Mouse (Mus musculus): ENCODE measurements around the gene Rab44. TPM values are rescaled to one million over a fixed set of nuclear protein-coding genes. Genes with fewer than 3 reads are reported as not detected.
A peak's percentile ranks its signal among the peaks of the same experiment; 100 is the strongest.
"Not testable (repeated sequence)": the region's sequence is repeated elsewhere in the genome, so short reads cannot be mapped to it uniquely, and the experiment has no call there.

The Rab44 gene
- total RNA-seq, 2 experiments from 2014 or later = 34.8 to 38.7 TPM

DNA sequence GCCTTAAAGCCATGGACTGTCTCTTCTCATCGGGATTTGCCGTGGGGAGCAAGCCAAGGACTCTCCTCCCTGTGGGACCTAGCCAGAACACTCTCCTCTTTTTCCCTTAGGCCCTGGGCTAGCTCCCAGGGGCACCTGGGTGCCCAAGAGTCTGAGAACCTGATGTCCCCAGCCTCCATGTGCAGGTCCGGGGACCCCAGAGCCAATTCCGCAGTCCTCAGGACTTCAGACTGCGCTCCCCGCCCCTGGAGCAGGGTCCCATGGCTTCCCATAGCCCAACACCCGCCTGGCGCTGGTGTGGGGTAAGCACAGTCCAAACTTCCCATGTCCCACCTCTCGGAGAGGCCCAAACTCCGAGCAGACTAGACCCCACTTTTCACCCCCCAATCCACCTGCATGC lies 28.7 kb upstream of the Rab44 start:
- no peak for ATAC-seq (replicated peaks; ENCODE audit: low FRiP score, poor library complexity, severe bottlenecking)

DNA sequence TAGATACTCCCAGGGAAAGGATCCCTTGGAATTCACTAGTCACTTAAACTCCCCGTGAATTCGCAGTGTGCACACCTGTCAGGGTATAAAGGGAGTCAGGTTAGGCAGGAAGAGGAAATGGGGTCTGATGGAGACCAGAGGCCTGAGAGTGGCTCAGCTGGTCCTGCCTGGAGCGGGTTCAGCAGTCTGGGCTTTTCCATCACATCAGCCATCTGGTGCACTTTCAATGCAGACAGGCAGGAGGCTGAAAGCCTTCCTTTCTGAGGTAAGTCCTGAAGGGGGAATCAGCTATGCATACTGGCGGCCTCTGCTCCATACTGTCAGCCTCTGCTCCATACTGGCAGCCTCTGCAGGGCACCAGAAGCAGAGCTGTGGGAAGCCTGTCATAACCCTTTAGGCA lies 27.0 kb upstream of the Rab44 start:
- no peak for ATAC-seq (replicated peaks; ENCODE audit: low FRiP score, poor library complexity, severe bottlenecking)

DNA sequence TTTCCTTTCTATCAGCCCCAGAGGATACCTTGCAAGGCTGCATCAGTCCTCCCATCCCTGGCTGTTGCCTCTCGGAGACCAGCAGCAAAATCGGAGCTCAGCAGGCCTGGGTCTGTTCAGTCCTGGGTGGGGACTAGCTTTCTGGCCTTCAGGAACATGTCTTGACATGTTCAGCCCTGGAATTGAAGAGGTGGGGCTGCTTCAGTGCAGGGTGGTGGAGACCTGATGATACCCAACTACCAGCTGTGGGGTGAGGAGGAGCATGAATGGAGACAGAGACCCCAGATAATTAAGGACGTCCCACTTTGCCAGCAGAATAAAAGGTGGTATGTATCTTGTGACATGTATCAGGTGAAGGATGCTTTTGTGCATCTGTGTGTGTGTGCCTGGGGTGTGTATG lies 23.2 kb upstream of the Rab44 start, which contains the start of gene Cdkn1a:
Cdkn1a (plus strand) TSS at position 201 of the 400 bp plus-strand sequence.
- ATAC-seq (replicated peaks; ENCODE audit: low FRiP score, poor library complexity, severe bottlenecking) = no peak

DNA sequence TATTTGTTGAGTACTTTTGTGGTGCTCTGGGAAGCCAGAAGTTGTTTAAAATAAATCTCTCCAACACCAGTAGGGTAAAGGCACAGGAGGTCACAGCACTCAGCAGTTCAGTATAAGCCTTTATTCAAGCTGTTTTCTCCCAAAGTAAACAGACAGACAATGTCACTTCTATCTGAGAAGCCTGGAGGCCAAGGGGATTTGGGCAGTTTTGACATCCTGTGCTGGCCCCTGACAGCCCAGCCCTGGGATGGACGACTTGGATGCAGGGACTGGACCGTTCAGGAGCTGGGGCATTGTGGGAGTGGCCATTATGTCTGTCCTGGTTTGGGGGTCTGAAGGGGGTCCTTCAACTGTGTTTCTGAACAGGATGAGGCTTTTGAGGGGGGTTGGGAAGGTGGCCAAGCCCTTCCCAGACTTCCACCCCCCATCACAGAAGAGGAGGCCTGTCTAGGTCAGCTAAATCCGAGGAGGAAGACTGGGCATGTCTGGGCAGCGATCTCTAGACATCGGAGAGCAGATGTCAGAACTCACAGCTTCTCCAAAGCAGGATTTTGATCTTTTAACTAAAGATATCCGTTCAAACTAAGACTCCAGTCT lies 22.5 kb upstream of the Rab44 start:
- no peak for ATAC-seq (replicated peaks; ENCODE audit: low FRiP score, poor library complexity, severe bottlenecking)

DNA sequence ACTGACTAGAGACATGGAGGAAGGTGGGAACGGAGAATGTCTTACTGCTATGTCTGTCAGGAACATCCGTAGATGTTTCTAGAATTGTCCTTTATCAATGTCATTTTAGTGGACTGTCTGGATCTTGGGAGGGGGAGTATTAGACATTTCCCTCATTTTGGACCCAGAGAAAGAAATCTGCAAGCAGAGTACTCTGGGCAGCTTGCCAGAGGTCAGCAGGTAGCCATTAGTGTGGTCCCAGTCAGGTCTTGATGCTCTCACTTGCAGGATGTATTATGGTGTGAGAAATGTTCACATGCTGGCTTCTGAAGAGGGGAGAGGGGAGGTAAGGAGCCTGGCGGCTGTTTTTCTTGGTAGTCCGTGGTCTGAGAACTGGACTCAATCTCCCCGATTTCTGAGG lies 21.4 kb upstream of the Rab44 start:
- no peak for ATAC-seq (replicated peaks; ENCODE audit: low FRiP score, poor library complexity, severe bottlenecking)

DNA sequence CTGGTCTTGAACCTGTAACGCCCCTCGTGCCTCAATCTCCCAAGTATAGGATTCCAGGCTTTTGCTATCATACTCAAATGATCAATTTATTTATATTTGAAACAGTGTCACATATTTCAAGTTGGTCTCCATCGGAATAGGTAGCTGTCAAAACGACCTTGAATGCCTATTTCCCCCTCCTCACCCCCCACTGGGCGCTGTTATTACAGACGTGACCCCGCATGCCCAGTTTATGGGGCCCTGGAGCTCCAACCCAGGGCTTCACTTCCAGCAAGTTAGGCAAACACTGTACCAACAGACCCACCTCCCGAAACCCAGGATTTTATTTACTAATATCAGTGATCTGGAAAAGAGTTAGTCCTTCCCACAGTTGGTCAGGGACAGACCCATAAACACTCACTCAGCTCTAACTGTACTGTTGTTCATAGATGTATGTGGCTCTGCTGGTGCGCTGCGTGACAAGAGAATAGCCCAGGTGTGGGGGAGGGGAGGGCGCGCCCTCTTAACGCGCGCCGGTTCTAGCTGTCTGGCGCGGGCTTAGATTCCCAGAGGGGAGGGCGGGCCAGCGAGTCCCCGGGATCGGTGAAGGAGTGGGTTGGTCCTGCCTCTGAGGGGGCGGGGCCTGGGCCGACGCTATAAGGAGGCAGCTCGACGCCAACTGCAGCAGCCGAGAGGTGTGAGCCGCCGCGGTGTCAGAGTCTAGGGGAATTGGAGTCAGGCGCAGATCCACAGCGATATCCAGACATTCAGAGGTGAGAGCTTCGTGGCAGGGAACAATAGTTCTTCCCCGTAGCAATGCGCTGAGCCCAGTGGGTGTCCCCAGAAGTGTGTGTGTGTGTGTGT lies 20.6 kb upstream of the Rab44 start:
- peak; percentile 45 for ATAC-seq (replicated peaks; ENCODE audit: low FRiP score, poor library complexity, severe bottlenecking)

DNA sequence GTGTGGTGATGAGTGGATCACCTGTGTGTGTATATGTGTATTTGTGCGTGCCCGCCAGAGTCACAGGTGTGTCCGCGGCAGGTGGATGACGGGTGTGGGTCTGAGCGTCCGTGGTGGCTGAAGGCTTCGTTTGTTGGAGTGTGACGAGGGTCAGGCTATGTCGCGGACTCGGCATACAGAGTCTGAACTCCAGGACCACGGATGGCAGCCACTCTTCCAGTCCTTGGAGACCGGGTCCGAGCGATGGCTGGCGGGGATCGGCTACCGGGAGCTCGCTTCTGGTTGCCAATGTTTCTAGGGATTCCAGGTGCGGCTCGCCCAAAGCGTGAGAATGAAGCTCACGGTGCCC lies 20.0 kb upstream of the Rab44 start:
- ATAC-seq (replicated peaks; ENCODE audit: low FRiP score, poor library complexity, severe bottlenecking) = no peak

DNA sequence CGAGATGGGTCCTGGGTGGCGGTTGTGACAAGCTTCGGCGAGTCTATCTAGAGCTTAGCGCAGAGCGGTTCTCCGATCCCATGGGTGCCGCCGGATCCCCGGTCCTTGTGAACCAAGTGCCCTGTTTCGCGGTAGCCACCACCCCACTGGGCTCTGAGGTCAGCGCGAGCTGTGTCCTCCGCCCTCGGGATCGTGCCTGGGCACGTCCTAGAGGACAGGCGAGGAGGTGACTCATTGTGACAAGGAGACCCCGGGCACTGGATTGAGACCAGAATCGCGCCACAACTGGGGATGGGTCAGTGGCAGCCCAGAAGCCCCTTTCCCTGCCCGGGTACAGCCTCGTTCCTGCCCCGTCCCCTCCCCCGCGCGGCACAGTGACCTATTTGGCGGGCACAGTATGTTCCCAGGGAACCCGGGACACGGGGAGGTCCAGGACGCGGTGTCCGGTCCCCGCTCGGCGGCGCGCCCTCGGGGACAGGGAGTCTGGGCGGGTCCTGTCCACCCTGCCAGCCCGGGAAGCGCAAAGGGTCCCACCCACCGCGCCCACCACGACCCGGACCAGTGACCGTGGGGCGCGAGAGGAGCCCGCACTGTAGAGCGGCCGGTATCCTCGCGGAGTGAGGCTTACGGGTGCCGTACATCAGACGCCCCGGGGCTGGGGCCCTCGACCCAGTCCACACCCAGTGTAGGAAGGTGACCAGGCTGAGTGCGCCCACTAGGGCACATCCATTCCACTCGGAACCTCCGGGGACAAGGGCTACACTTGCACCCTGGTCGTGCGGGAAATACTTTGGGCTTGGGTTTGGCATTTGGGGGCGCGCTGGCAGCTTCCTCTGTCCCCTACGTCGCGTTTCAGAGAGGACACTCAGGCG lies 19.4 kb upstream of the Rab44 start:
- ATAC-seq (replicated peaks; ENCODE audit: low FRiP score, poor library complexity, severe bottlenecking) = 0 out of 2 replicates have a peak, but pooled peaks have one; percentile 24

DNA sequence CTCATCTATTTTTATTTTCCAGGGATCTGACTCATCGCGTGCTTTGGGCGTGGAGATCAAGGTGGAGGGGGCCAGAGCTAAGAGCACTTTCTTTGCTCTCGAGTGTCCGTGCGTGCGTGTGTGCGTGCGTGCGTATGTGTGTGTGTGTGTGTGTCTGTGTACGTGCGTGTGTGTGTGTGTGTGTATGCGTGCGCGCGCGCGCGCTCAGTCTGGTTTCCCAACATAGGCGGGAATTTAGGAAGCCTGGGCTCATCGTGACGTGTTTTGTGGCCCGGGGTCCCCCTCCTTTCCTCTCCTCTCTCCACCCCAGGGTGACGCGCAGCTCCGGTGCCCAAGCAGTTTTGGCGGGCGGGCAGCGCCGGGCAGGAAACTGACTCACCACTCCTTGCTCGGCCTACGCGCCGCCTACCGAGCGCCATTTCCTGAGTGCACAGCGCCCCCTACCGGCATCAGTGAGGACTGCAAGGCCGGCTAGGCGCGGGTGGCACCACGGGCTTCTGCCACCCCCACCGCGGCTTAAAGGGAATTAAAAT lies 18.7 kb upstream of the Rab44 start:
- ATAC-seq (replicated peaks; ENCODE audit: low FRiP score, poor library complexity, severe bottlenecking) = peak; percentile 69

DNA sequence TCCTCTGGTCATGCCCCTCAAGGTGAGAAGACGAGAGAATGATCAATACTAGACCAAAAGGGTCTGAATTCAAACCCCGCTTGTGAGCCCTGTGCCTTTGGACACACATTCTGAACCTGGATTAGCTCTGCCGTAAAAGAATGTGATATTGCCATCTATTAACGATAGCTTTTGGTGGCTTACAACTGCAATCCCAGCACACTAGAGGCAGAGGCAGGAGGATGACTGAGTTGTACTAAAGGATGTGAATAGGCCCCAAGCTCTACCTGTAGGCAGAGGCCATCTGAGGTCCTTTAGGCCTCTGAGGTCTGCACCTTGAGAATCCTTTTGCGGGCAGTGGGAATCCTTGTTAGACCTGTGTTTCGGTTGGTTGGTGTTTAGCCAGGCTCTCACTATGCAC lies 17.7 kb upstream of the Rab44 start:
- ATAC-seq (replicated peaks; ENCODE audit: low FRiP score, poor library complexity, severe bottlenecking) = no peak

DNA sequence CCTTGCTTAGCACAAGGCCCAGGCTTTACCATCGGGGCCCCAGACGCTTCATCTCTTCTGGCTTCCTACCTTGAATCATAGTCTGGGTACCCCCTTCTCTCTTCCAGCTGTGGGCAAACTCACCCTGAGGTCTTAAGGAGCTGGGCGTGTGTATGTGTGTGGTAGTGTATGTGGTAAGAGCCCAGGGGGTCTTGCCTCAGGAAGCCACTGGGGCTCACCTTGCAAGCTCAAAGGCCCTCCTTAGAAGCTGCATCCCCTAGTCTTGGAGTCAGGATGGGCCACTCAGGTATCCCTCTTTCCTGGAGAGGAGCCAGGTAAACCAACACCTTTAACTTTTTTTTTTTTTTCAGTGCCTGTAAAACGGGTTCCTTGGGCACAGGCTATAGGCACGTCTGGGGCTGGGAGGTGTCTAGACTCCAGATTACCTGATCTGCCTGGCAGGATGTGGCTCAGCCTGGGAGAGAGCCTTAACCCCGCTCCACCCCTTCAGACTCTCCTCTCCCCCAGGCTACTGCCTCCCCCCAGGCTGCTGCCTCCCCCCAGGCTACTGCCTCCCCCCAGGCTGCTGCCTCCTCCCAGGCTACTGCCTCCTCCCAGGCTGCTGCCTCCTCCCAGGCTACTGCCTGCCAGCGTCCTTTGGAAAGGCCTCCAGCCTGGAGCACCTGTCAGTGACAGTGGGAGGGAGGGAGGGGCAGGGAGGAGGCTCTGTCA lies 16.9 kb upstream of the Rab44 start:
- no peak for ATAC-seq (replicated peaks; ENCODE audit: low FRiP score, poor library complexity, severe bottlenecking)

DNA sequence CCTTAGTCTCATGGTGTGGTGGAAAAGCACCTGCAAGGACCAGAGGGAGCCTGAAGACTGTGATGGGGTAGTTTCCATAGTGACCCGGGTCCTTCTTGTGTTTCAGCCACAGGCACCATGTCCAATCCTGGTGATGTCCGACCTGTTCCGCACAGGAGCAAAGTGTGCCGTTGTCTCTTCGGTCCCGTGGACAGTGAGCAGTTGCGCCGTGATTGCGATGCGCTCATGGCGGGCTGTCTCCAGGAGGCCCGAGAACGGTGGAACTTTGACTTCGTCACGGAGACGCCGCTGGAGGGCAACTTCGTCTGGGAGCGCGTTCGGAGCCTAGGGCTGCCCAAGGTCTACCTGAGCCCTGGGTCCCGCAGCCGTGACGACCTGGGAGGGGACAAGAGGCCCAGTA lies 15.7 kb upstream of the Rab44 start:
- no peak for ATAC-seq (replicated peaks; ENCODE audit: low FRiP score, poor library complexity, severe bottlenecking)

DNA sequence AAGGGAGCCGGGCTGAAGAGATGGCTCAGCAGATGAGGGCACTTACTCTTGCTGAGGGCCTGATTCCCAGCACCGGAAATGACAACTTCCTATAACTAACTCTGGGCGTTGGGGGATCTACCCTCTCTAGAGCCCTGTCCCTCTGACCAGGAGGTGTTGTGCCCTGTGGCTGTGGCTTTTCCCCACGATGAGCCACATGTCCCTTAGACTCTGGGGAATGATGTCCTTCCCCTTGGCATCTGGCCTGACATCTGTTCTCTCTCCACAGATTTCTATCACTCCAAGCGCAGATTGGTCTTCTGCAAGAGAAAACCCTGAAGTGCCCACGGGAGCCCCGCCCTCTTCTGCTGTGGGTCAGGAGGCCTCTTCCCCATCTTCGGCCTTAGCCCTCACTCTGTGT lies 14.9 kb upstream of the Rab44 start:
- no peak for ATAC-seq (replicated peaks; ENCODE audit: low FRiP score, poor library complexity, severe bottlenecking)

DNA sequence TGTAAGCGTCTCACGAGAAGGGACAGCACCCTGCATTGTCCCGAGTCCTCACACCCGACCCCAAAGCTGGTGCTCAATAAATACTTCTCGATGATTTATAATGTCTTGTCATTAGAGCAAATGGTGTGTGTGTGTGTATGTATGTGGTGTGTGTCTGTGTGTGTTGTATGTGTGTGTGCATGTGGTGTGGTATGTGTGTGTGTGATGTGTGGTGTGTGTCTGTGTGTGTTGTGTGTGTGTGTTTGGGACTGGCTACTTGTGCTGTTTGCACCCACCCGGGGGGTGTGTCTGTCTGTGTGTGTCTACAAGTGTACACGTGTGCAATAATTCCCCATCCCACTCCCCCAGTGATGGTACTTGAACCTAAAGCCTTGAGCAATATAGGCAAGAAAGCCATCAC lies 13.3 kb upstream of the Rab44 start:
- ATAC-seq (replicated peaks; ENCODE audit: low FRiP score, poor library complexity, severe bottlenecking) = no peak

DNA sequence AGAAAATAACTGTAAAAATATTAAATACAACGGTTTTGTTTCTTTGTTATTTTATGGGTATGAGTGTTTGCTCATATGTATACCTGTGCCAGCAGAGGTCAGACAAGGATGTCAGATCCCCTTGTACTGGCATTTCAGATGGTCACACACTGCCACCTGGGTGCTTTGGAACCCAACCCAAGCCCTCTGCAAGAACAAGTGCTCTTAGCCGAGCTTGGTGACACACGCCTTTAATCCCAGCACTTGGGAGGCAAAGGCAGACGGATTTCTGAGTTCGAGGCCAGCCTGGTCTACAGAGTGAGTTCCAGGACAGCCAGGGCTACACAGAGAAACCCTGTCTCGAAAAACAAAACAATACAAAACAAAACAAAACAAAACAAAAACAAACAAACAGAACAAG lies 3.6 kb upstream of the Rab44 start:
- not testable (repeated sequence) for ATAC-seq (replicated peaks; ENCODE audit: low FRiP score, poor library complexity, severe bottlenecking)

DNA sequence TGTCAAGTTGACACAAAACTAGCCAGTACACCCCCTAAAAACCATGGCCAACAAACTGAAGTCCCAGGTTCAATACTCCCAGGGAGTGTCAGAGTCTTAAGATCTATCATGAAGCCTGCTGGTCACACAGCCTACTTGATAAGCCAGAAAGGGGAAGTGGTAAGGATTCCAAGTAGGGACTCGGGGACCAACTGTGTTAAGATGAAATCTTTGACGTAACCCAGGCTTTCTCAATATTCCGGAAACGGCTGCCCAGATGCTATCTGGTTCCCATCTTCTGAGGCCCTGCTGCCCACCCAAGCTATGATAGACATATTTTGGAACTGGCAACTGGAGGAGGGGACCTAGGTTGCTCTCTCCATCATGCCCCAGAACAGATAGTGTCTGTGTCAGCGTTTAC lies 2.6 kb upstream of the Rab44 start:
- ATAC-seq (replicated peaks; ENCODE audit: low FRiP score, poor library complexity, severe bottlenecking) = no peak

DNA sequence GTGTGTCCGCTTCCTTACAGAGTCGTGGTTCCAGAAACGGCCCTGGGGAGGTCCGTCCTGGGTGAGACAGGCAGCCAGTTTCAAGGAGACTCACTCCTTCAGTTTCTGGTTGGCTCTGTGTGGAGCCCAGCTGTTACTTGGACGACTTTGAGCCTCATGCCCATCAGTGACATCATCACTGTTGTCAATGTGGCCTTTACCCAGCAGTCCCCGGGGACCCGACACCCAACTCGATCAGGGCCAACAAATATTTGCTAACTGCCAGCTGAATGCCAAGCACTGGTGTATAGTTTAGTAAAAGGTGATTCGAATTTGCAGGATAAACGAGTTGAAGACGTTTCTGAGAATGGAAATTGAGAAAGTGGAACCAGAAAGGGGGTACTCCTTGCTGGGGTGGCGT lies 2.1 kb downstream of the Rab44 start:
- no peak for ATAC-seq (replicated peaks; ENCODE audit: low FRiP score, poor library complexity, severe bottlenecking)

DNA sequence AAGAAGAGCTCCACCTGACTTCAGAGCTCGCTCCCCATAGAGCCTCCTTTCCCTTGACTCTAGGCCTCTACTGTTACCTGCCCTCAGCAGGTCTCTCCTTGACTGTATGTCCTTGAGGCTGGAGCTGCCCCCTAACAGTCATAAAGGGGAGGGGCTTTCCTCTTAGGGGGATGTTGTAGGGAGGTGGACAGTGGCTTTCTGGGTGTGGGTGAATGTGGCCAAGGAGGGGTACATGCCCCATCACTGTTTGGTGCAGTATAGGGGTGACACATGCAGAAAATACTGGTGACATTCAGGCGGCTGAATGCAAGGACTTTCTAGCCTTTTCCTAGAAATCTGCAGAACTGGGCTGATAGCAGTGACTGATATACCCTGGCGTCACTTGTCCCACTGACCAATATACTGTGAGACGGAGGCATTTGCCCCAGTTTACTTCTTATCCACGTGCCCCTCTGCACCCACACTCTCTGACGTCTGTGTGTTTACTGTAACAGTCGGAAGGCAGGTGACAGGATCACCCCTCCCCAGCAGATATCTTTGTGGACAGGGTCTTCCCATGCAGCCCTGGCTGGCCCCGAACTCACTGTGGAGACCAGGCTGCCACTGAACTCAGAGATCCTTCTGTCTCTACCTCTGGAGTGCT lies 3.2 kb downstream of the Rab44 start:
- no peak for ATAC-seq (replicated peaks; ENCODE audit: low FRiP score, poor library complexity, severe bottlenecking)

DNA sequence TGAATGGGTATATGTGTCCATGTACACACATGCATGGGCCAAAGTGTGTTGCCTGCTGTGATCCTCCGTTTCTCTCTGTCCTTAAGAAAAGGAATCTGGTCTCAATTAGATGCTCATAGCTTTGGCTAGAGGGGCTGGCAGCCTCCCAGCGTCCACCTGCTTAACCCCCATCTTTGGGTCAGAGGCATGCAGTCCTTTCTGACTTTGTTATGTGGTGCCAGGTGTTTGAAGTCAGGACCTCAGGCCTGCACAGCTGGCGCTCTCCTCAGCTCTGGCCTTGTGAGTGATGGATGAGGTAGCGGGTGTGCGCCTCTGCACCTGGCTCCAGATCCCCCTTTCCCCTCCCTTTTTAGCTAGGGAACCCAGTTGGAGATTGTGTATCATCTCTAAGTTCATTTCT lies 4.1 kb downstream of the Rab44 start:
- no peak for ATAC-seq (replicated peaks; ENCODE audit: low FRiP score, poor library complexity, severe bottlenecking)
